Mouse (Mus musculus): ENCODE results near the gene Apobec4. TPM values are rescaled to one million over a fixed set of nuclear protein-coding genes. Genes with fewer than 3 reads are reported as not detected.

The Apobec4 gene
- total and polyA plus RNA-seq, 3 experiments, result not detected

GRCm38 (mm10) chr1:152743095-152743826 is 7.1 kb upstream of the Apobec4 start:
- no peak for DNase-seq (ENCODE audit: low read depth, low spot score)
- no peak overlapping the region for H3K27ac ChIP-seq (ENCODE audit: control insufficient read depth, low read depth, low read length)
- H3K9me3 ChIP-seq (replicated peaks; ENCODE audit: insufficient read depth, low read length), result no peaks in the 10 kb centered on the region
- no peaks in the 10 kb centered on the region for H3K4me1 ChIP-seq (ENCODE audit: control insufficient read depth in 1 of 2, insufficient read depth in 2 of 2, low read length in 2 of 2)
- no peak for TF ChIP-seq USF1 (IDR thresholded peaks at IDR 0.05; ENCODE audit: low read depth, low read length)
- TF ChIP-seq BHLHE40 (IDR thresholded peaks at IDR 0.05; ENCODE audit: borderline replicate concordance, low read depth, low read length), result no peak
- TF ChIP-seq ETS1 (IDR thresholded peaks at IDR 0.05; ENCODE audit: low read depth, low read length), result no peak
- no peak for TF ChIP-seq CTCF (IDR thresholded peaks at IDR 0.05 in 2 of 3, conservative IDR thresholded peaks at IDR 0.05 in 1 of 3; ENCODE audit: control insufficient read depth in 1 of 3, insufficient read depth in 1 of 3, low read depth in 2 of 3, low read length in 3 of 3, poor library complexity in 1 of 3, severe bottlenecking in 1 of 3)
- TF ChIP-seq NELFE (IDR thresholded peaks at IDR 0.05; ENCODE audit: low read depth, low read length), result no peak
- TF ChIP-seq RAD21 (IDR thresholded peaks at IDR 0.05; ENCODE audit: low read depth, low read length), result no peak
- no peak for TF ChIP-seq MYC (IDR thresholded peaks at IDR 0.05; ENCODE audit: low read depth, low read length)
- H3K4me3 ChIP-seq (ENCODE audit: control insufficient read depth in 1 of 2, insufficient read depth in 1 of 2, low read depth in 2 of 2, low read length in 2 of 2), result no peak overlapping the region
- H3K79me2 ChIP-seq (ENCODE audit: control insufficient read depth, insufficient read depth, low read length, poor library complexity), result no peaks in the 10 kb centered on the region
- no peaks in the 10 kb centered on the region for H3K36me3 ChIP-seq (ENCODE audit: control insufficient read depth in 1 of 2, insufficient read depth in 2 of 2, low read length in 2 of 2)
- H3K27me3 ChIP-seq (ENCODE audit: control insufficient read depth in 1 of 2, insufficient read depth in 2 of 2, low read length in 2 of 2), result peaks cover 3 to 16% of the 10 kb centered on the region in 2 experiments
- no peak overlapping the region for H3K9ac ChIP-seq (ENCODE audit: control insufficient read depth, low read depth, low read length, poor library complexity, severe bottlenecking)

- Histone ChIP-seq H3K27me3 (ENCODE audit: control insufficient read depth in 1 of 2, insufficient read depth in 2 of 2, low read length in 2 of 2) (peaks cover 0 to 7% of the 10 kb centered on the region in 2 experiments; a peak in 3 of 4 replicates), H3K79me2 (ENCODE audit: control insufficient read depth, insufficient read depth, low read length, poor library complexity) (no peaks in the 10 kb centered on the region), H3K4me3 (ENCODE audit: control insufficient read depth in 1 of 2, insufficient read depth in 1 of 2, low read depth in 2 of 2, low read length in 2 of 2) (no peak overlapping the region), H3K27ac (ENCODE audit: control insufficient read depth, low read depth, low read length) (no peak overlapping the region), H3K4me1 (ENCODE audit: control insufficient read depth in 1 of 2, insufficient read depth in 2 of 2, low read length in 2 of 2) (no peaks in the 10 kb centered on the region), H3K9ac (ENCODE audit: control insufficient read depth, low read depth, low read length, poor library complexity, severe bottlenecking) (no peak overlapping the region), H3K36me3 (ENCODE audit: control insufficient read depth in 1 of 2, insufficient read depth in 2 of 2, low read length in 2 of 2) (no peaks in the 10 kb centered on the region), H3K9me3 (replicated peaks; ENCODE audit: insufficient read depth, low read length) (no peaks in the 10 kb centered on the region)
- TF ChIP-seq BHLHE40 (IDR thresholded peaks at IDR 0.05; ENCODE audit: borderline replicate concordance, low read depth, low read length), result no peak
- no peak for TF ChIP-seq MEF2A (IDR thresholded peaks at IDR 0.05; ENCODE audit: extremely low read depth, insufficient replicate concordance, low read depth, low read length, poor library complexity, severe bottlenecking)
- TF ChIP-seq GABPA (IDR thresholded peaks at IDR 0.05; ENCODE audit: low read depth, low read length), result no peak
- TF ChIP-seq RCOR1 (IDR thresholded peaks at IDR 0.05; ENCODE audit: low read depth, low read length), result no peak
- no peak for TF ChIP-seq CHD2 (IDR thresholded peaks at IDR 0.05; ENCODE audit: low read length)
- no peak for TF ChIP-seq POLR2A (IDR thresholded peaks at IDR 0.05; ENCODE audit: control insufficient read depth in 1 of 2, insufficient read depth in 1 of 2, low read depth in 1 of 2, low read length in 2 of 2, poor library complexity in 1 of 2)
- TF ChIP-seq GATA1 (IDR thresholded peaks at IDR 0.05; ENCODE audit: low read depth, low read length), result peak; percentile 64
- TF ChIP-seq MYC (IDR thresholded peaks at IDR 0.05; ENCODE audit: low read depth, low read length), result no peak
- TF ChIP-seq SMC3 (IDR thresholded peaks at IDR 0.05; ENCODE audit: low read depth, low read length), result peak; percentile 97
- TF ChIP-seq UBTF (IDR thresholded peaks at IDR 0.05; ENCODE audit: borderline replicate concordance, insufficient read depth, low read depth, low read length), result no peak
- no peak for TF ChIP-seq CHD1 (IDR thresholded peaks at IDR 0.05; ENCODE audit: low read depth, low read length)
- no peak for TF ChIP-seq ZMIZ1 (IDR thresholded peaks at IDR 0.05; ENCODE audit: low read depth, low read length)
- peak; percentile 90 for TF ChIP-seq ZC3H11A (IDR thresholded peaks at IDR 0.05; ENCODE audit: low read depth, low read length)
- TF ChIP-seq E2F4 (IDR thresholded peaks at IDR 0.05; ENCODE audit: borderline replicate concordance, low read depth, low read length), result no peak
- no peak for TF ChIP-seq KAT2A (conservative IDR thresholded peaks at IDR 0.05; ENCODE audit: low read depth, low read length)
- no peak for TF ChIP-seq HCFC1 (IDR thresholded peaks at IDR 0.05; ENCODE audit: low read depth, low read length)
- TF ChIP-seq CTCF (IDR thresholded peaks at IDR 0.05 in 2 of 3, conservative IDR thresholded peaks at IDR 0.05 in 1 of 3; ENCODE audit: control insufficient read depth in 1 of 3, insufficient read depth in 1 of 3, low read depth in 2 of 3, low read length in 3 of 3, poor library complexity in 1 of 3, severe bottlenecking in 1 of 3), result peak; percentile 57 to 88 (median 76)
- TF ChIP-seq NELFE (IDR thresholded peaks at IDR 0.05; ENCODE audit: low read depth, low read length), result no peak
- TF ChIP-seq RAD21 (IDR thresholded peaks at IDR 0.05; ENCODE audit: low read depth, low read length), result peak; percentile 90
- TF ChIP-seq ZNF384 (IDR thresholded peaks at IDR 0.05; ENCODE audit: low read depth, low read length), result no peak
- no peak for TF ChIP-seq ZKSCAN1 (IDR thresholded peaks at IDR 0.05; ENCODE audit: low read depth, low read length)
- TF ChIP-seq USF2 (IDR thresholded peaks at IDR 0.05; ENCODE audit: borderline replicate concordance in 1 of 2, insufficient read depth in 1 of 2, low read depth in 1 of 2, low read length in 2 of 2), result no peak
- peak; percentile 72 for DNase-seq (ENCODE audit: low read depth, low spot score)
Observed at GRCm38 (mm10) chr1:152746426-152746825, 3.9 kb upstream of the Apobec4 start.
